Mouse (Mus musculus) limb, embryonic 14.5 days (tissue): ENCODE data around the gene Tacc3. TPM values are rescaled to one million over a fixed set of nuclear protein-coding genes. Genes with fewer than 3 reads are reported as not detected.

Experiments used
- ATAC-seq: fragments of 200-750 bp; cut with Nextera tagmentation; 2 replicates; pipeline ENCODE4 v1.8.0; 2017; ENCODE audit warnings: low read depth, moderate number of reproducible peaks, moderate TSS enrichment; ENCODE audit not compliant: low FRiP score
- DNase-seq: peaks from one replicate; pipeline ENCODE4 v3.0.0-alpha.2; 2015; ENCODE audit warnings: low spot score
- H3K27ac ChIP-seq: fragments of 300-500 bp; sonication (generic); replicated peaks from 2 replicates; pipeline ENCODE4 v1.5.1; 2014; ENCODE audit warnings: low read depth, mild to moderate bottlenecking, low read length, moderate library complexity, mixed read lengths
- H3K27me3 ChIP-seq: fragments of 300-500 bp; sonication (generic); 2 replicates; pipeline ENCODE4 v1.6.1; 2014; ENCODE audit warnings: low read length, mixed read lengths; ENCODE audit not compliant: control insufficient read depth, insufficient read depth
- H3K36me3 ChIP-seq: fragments of 300-500 bp; sonication (generic); 2 replicates; pipeline ENCODE4 v1.6.1; 2014; ENCODE audit warnings: mild to moderate bottlenecking, low read length, moderate library complexity, mixed read lengths; ENCODE audit not compliant: control insufficient read depth, insufficient read depth
- H3K4me1 ChIP-seq: fragments of 300-500 bp; sonication (generic); 2 replicates; pipeline ENCODE4 v1.6.1; 2014; ENCODE audit warnings: antibody characterized with exemption, low read length, mixed read lengths; ENCODE audit not compliant: control insufficient read depth, insufficient read depth
- H3K4me2 ChIP-seq: fragments of 300-500 bp; sonication (generic); replicated peaks from 2 replicates; pipeline ENCODE4 v1.6.1; 2014; ENCODE audit warnings: low read depth, mild to moderate bottlenecking, low read length, moderate library complexity; ENCODE audit not compliant: severe bottlenecking
- H3K4me3 ChIP-seq: fragments of 300-500 bp; sonication (generic); replicated peaks from 2 replicates; pipeline ENCODE4 v1.5.1; 2014; ENCODE audit warnings: low read length
- H3K9ac ChIP-seq: fragments of 300-500 bp; sonication (generic); 2 replicates; pipeline ENCODE4 v1.6.1; 2014; ENCODE audit warnings: mild to moderate bottlenecking, low read depth, low read length, moderate library complexity; ENCODE audit not compliant: severe bottlenecking
- H3K9me3 ChIP-seq: fragments of 300-500 bp; sonication (generic); 2 replicates; pipeline ENCODE4 v1.6.1; 2016; ENCODE audit warnings: low read length; ENCODE audit not compliant: control insufficient read depth
- POLR2A ChIP-seq: fragments of 200-500 bp; IDR thresholded peaks from 2 replicates; pipeline ENCODE4 v1.8.0; 2012; ENCODE audit warnings: inconsistent platforms, mild to moderate bottlenecking, moderate library complexity, borderline replicate concordance; ENCODE audit not compliant: insufficient read depth, insufficient read length; ENCODE audit errors: extremely low read depth
- WGBS: fragments of 180-500 bp; shearing (Covaris S2); extraction: QIAGEN DNeasy Blood & Tissue Kit; methylation state at CpG from one replicate; pipeline ENCODE4 v1.1.7; 2014; 5-methylcytosine and 5-hydroxymethylcytosine counted together
- polyA plus RNA-seq, 2 experiments: library from polyadenylated mRNA; depleted of rRNA in 1 of 2; stranded (reverse) in 1 of 2; unstranded in 1 of 2; fragments of >200 nt; fragmentation: Nextera tagmentation in 1 of 2; extraction: Ambion mirVana in 1 of 2; gene quantifications; 2 replicates each; pipeline versions ENCODE4 v1.2.1 to v1.2.3; 2012 to 2014

Tacc3 gene
- polyA plus RNA-seq, 2 experiments = 103 to 147 TPM

- TF ChIP-seq POLR2A = no peak
- Histone ChIP-seq H3K27ac (peak overlapping the region; percentile 75), H3K4me2 (peak overlapping the region; percentile 93), H3K9ac (peak overlapping the region; percentile 76), H3K27me3 (no peaks in the 10 kb centered on the region; the same call in 1 of the 2 replicates), H3K36me3 (no peaks in the 10 kb centered on the region), H3K9me3 (no peaks in the 10 kb centered on the region), H3K4me3 (peak overlapping the region; percentile 47), H3K4me1 (peaks cover 83% of the 10 kb centered on the region)
- DNase-seq = peak; percentile 51
- ATAC-seq = peak; percentile 42
- 6% methylated on average over 51 of the region's 71 CpGs for WGBS
Observed at GRCm38 (mm10) chr5:33694848-33695717, 37.2 kb downstream of the Tacc3 start.

GRCm38 (mm10) chr5:33695718-33696121 is 37.8 kb downstream of the Tacc3 start:
- Histone ChIP-seq H3K4me2 (peak overlapping the region; percentile 93), H3K27ac (peak overlapping the region; percentile 75), H3K9me3 (no peaks in the 10 kb centered on the region), H3K9ac (peak overlapping the region; percentile 76), H3K36me3 (no peaks in the 10 kb centered on the region), H3K27me3 (no peaks in the 10 kb centered on the region; the same call in 1 of the 2 replicates), H3K4me1 (peaks cover 86% of the 10 kb centered on the region), H3K4me3 (peak overlapping the region; percentile 47)
- 4% methylated on average over 24 of the region's 24 CpGs for WGBS
- TF ChIP-seq POLR2A = no peak
- DNase-seq (no peak), ATAC-seq (no peak; the same call in 1 of the 2 replicates)

GRCm38 (mm10) chr5:33696430-33696829 is 38.5 kb downstream of the Tacc3 start:
- H3K9me3 ChIP-seq = no peaks in the 10 kb centered on the region
- H3K27me3 ChIP-seq = no peaks in the 10 kb centered on the region; the same call in 1 of the 2 replicates
- no peak for DNase-seq
- H3K27ac ChIP-seq = 0 out of 2 replicates have a peak overlapping the region, but pooled peaks have one; percentile 52
- WGBS = 64% methylated on average over 5 of the region's 5 CpGs
- no peaks in the 10 kb centered on the region for H3K36me3 ChIP-seq
- no peak overlapping the region for H3K9ac ChIP-seq
- H3K4me1 ChIP-seq = peaks cover 86% of the 10 kb centered on the region
- no peak overlapping the region for H3K4me2 ChIP-seq
- no peak overlapping the region for H3K4me3 ChIP-seq
- ATAC-seq = no peak
- TF ChIP-seq POLR2A = no peak

GRCm38 (mm10) chr5:33697534-33697933 is 39.6 kb downstream of the Tacc3 start:
- no peak overlapping the region for H3K4me3 ChIP-seq
- peaks cover 78% of the 10 kb centered on the region for H3K4me1 ChIP-seq
- no peak overlapping the region; the same call in 1 of the 2 replicates for H3K27ac ChIP-seq
- no peaks in the 10 kb centered on the region; the same call in 1 of the 2 replicates for H3K27me3 ChIP-seq
- H3K9me3 ChIP-seq = no peaks in the 10 kb centered on the region
- TF ChIP-seq POLR2A = no peak
- DNase-seq (no peak), ATAC-seq (no peak)
- WGBS = 40% methylated on average over 1 of the region's 1 CpGs
- no peak overlapping the region for H3K9ac ChIP-seq
- H3K4me2 ChIP-seq = no peak overlapping the region
- H3K36me3 ChIP-seq = no peaks in the 10 kb centered on the region

GRCm38 (mm10) chr5:33697947-33698512 is 40.1 kb downstream of the Tacc3 start:
- Histone ChIP-seq H3K9ac (no peak overlapping the region), H3K27me3 (no peaks in the 10 kb centered on the region; the same call in 1 of the 2 replicates), H3K27ac (no peak overlapping the region; the same call in 1 of the 2 replicates), H3K4me2 (0 out of 2 replicates have a peak overlapping the region, but pooled peaks have one; percentile 10), H3K36me3 (no peaks in the 10 kb centered on the region), H3K4me3 (no peak overlapping the region), H3K4me1 (peaks cover 73% of the 10 kb centered on the region), H3K9me3 (no peaks in the 10 kb centered on the region)
- DNase-seq (no peak), ATAC-seq (no peak)
- no peak for TF ChIP-seq POLR2A
- WGBS = 16% methylated on average over 12 of the region's 13 CpGs
